Mouse (Mus musculus) lung, postnatal 0 days (tissue): Measurements from ENCODE around the gene Dnajb3.

Experiments
- CTCF ChIP-seq: IDR thresholded peaks from 2 replicates; pipeline ENCODE4 v1.5.1; 2016; ENCODE audit warnings: antibody characterized with exemption, mild to moderate bottlenecking
- EP300 ChIP-seq: IDR thresholded peaks from 2 replicates; pipeline ENCODE4 v1.6.1; 2016; ENCODE audit warnings: antibody characterized with exemption, mild to moderate bottlenecking, control low read depth

DNA sequence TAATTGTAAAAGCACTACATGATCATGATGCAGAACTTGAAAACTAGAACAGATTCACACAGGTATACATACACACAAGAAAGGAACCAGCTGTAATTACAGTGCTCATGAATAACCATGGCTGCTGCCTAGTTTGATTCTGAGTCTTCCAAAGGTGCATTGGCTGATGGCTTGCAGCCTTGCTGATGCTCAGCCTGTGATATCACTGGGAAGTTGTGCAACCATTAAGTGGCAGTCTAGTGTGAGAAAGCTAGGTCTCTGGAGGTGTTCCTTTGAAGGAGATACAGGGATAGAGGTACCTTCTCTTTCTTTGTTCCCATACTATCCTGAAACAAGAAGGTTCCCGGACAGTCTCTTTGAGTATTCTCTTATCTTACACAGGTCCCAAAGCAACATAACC, 13.5 kb upstream of the Dnajb3 start:
- TF ChIP-seq CTCF (no peak), EP300 (no peak)
